ENCODE assay signal across 7 mouse cellular contexts in the genomic region with DNA sequence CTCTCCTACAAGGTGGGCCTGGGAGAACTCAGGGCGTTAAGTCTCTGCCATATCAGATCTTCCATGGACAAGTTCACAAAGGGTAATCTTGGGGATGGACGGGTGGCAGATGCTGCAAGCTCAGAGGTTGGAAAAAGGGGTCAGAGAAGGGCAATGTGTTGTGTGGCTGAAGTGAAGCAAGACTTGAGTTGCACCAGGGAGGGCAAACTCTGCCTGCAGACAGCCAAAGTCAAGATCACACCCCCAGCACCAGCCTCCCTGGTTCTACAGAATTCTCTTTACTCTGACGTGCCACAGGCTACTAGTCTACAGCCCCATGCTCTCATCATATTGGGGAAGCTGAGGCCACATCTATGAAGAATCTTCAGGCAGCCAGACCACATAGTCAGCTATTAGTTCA. TPM values are rescaled to one million over a fixed set of nuclear protein-coding genes. Genes with fewer than 3 reads are reported as not detected.
"Had no signal": no experiment of that assay in that cellular context is flagged by ENCODE, and none has a peak within 500 bp of the region (broad histone marks: within the 10 kb centered on the region; RNA-seq: fewer than 3 reads in every experiment).

No protein-coding gene starts in this region.

RNA-seq across cellular contexts. Expression of gene Serpina1e, which starts 5.8 kb away (rescaled TPM):
- total RNA-seq: neutrophil, adult 5-6 weeks had no signal
- polyA plus RNA-seq: neural tube, embryonic 13.5 days; neural tube, embryonic 14.5 days had no signal

RNA-seq across cellular contexts. Expression of gene Serpina11, which starts 36.8 kb away (rescaled TPM):
- polyA plus RNA-seq: neural tube, embryonic 13.5 days; neural tube, embryonic 14.5 days; neural tube, embryonic 15.5 days; stomach, embryonic 14.5 days; testis, adult 2 months; urinary bladder, adult 2 months had no signal

RNA-seq across cellular contexts. Expression of gene Serpina1c, which starts 48.3 kb away (rescaled TPM):
- total RNA-seq: neutrophil, adult 5-6 weeks had no signal
- polyA plus RNA-seq: neural tube, embryonic 13.5 days; urinary bladder, adult 2 months had no signal
